In the genomic region with DNA sequence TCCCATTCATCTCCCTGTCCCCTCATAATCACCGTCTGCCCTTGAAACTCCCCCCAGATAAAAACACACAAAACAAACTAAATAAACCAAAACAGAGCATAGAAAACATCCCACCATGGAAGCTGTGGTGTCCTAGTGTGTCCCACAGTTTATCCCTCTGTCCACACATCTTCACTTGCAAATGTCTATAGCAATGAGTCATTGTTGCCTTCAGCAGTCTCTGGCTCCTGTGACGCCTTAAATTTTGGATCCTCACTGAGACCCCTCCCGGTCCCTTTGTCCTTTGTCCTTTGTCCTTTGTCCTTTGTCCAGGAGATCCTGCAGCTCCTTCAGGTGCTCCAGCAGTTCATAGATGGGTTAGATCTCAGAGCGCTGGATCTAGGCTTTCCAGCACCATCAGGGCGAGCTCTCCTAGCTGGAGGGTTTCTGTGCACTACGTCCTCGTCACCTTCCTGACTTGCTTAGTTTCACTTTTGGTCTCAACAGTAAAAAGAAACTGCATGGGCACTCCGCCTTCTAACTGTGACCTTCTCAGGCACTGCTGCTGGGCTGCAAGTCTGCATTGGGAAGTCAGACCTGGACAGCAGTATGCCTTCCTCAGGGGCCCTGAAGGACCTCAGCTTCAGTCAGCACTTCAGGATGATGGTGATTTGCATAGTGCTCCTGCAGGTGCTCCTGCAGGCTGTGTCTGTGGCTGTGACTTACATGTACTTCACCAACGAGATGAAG, we compare ENCODE assay signal across 8 mouse cellular contexts. TPM values are rescaled to one million over a fixed set of nuclear protein-coding genes. Genes with fewer than 3 reads are reported as not detected.
DNase-seq lines count a peak whose midpoint lies in the region; ATAC-seq lines count a peak whose summit lies in the region.

A gene (plus strand): TSS at position 470 of the 729 bp plus-strand sequence.

- WGBS in liver, embryonic 13.5 days (ENCODE audit: insufficient replicate concordance), result 43% methylated on average over 9 of the region's 9 CpGs
- whole genome bisulfite sequencing in forebrain, embryonic 14.5 days, result 70% methylated on average over 9 of the region's 9 CpGs

- H3K27me3 ChIP-seq in liver, embryonic 13.5 days, result no peaks in the 10 kb centered on the region
- H3K27me3 ChIP-seq in forebrain, embryonic 14.5 days (replicated peaks; ENCODE audit: control insufficient read depth, insufficient read depth, low read length), result no peaks in the 10 kb centered on the region

- peaks cover 12% of the 10 kb centered on the region; the same call in 1 of the 2 replicates for H3K4me1 ChIP-seq in liver, embryonic 13.5 days (replicated peaks)
- H3K4me1 ChIP-seq in forebrain, embryonic 14.5 days (ENCODE audit: control insufficient read depth, insufficient read depth, low read length), result no peaks in the 10 kb centered on the region

- H3K4me2 ChIP-seq in liver, embryonic 13.5 days, result peak within 1 kb of the TSS; percentile 49
- no peak within 1 kb of the TSS for H3K4me2 ChIP-seq in forebrain, embryonic 14.5 days (ENCODE audit: low read length)

- H3K4me3 ChIP-seq in liver, embryonic 13.5 days (replicated peaks), result peak within 1 kb of the TSS; percentile 33
- H3K4me3 ChIP-seq in forebrain, embryonic 14.5 days (ENCODE audit: low read depth, low read length), result no peak within 1 kb of the TSS

- ATAC-seq in liver, embryonic 13.5 days (ENCODE audit: low read depth), result no peak
- no peak for ATAC-seq in forebrain, embryonic 14.5 days

- no peak within 1 kb of the TSS for H3K27ac ChIP-seq in liver, embryonic 13.5 days
- no peak within 1 kb of the TSS for H3K27ac ChIP-seq in forebrain, embryonic 14.5 days (ENCODE audit: low read depth, low read length)

- DNase-seq in B cell, adult 2 months, result peak; percentile 54 to 60
- DNase-seq in adrenal gland, adult 2 months, result peak; percentile 68
- peak; percentile 44 to 50 for DNase-seq in heart, postnatal 10 days
- DNase-seq in liver, embryonic 13.5 days, result peak; percentile 4
- DNase-seq in ovary, postnatal 36 days (ENCODE audit: low spot score), result peak; percentile 45
- no peak for DNase-seq in forebrain, embryonic 14.5 days (ENCODE audit: low spot score)
- no peak for DNase-seq in right cerebral cortex, adult 18-20 months
- no peak for DNase-seq in left cerebral cortex, postnatal 36 days (ENCODE audit: low spot score in 2 of 2)

- intact Hi-C loops in heart, postnatal 10 days (cut with DNase I), result loop anchor here (2.0 kb wide), 1 partner anchor 28 kb away; no protein-coding TSS in a partner anchor
- intact Hi-C loops in left cerebral cortex, postnatal 36 days (cut with DNase I), result no loop called here

- no peaks in the 10 kb centered on the region for H3K9me3 ChIP-seq in liver, embryonic 13.5 days (replicated peaks)
- no peaks in the 10 kb centered on the region for H3K9me3 ChIP-seq in forebrain, embryonic 14.5 days (replicated peaks; ENCODE audit: control insufficient read depth, low read length)

- H3K9ac ChIP-seq in liver, embryonic 13.5 days, result 0 out of 2 replicates have a peak within 1 kb of the TSS, but pooled peaks have one; percentile 4
- no peak within 1 kb of the TSS for H3K9ac ChIP-seq in forebrain, embryonic 14.5 days (ENCODE audit: low read length)

- no peaks in the 10 kb centered on the region for H3K36me3 ChIP-seq in liver, embryonic 13.5 days
- no peaks in the 10 kb centered on the region for H3K36me3 ChIP-seq in forebrain, embryonic 14.5 days (ENCODE audit: control insufficient read depth, insufficient read depth, low read length)

RNA-seq across cellular contexts. Expression of the gene that starts here (rescaled TPM):
- 10 to 100 TPM in 1 of 2 experiments, 1 to 10 TPM in 1; 5.1 to 14.2 TPM for total RNA-seq in adrenal gland, adult 2 months (2021)
- polyA plus RNA-seq in adrenal gland, adult 2 months (2012; rRNA removed), result 1.9 and 3.1 TPM in 2 replicates
- 10 to 100 TPM; 10.6 to 19.0 TPM for total RNA-seq in heart, postnatal 10 days (2021)
- 0.05 and 0.14 TPM in 2 replicates for polyA plus RNA-seq in liver, embryonic 13.5 days (2015; fragmentation: Nextera tagmentation; extraction: Ambion mirVana)
- 0.07 and 0.19 TPM in 2 replicates for polyA plus RNA-seq in forebrain, embryonic 14.5 days (2014; fragmentation: Nextera tagmentation; extraction: Ambion mirVana)
- total RNA-seq in left cerebral cortex, postnatal 36 days (2021), result 1 to 10 TPM; 1.1 to 1.5 TPM

Comparison
In these comparisons a context has a peak if more than half of its experiments do, and no peak if none do; other contexts are left out.
1. Peak in DNase-seq, H3K4me3 ChIP-seq, H3K9ac ChIP-seq and H3K4me2 ChIP-seq in liver, embryonic 13.5 days; RNA of the gene not detected or under 1 TPM.
2. DNase-seq: peak in B cell, adult 2 months (2 of 2), adrenal gland, adult 2 months (single experiment), heart, postnatal 10 days (2 of 2) and ovary, postnatal 36 days (single experiment); none in forebrain, embryonic 14.5 days (single experiment), right cerebral cortex, adult 18-20 months (single experiment) and left cerebral cortex, postnatal 36 days (0 of 2).